Mouse (Mus musculus) neural tube, embryonic 11.5 days (tissue): Measurements from ENCODE around the gene Mical3. TPM values are rescaled to one million over a fixed set of nuclear protein-coding genes. Genes with fewer than 3 reads are reported as not detected.

Experiments
- ATAC-seq: fragments of 200-750 bp; cut with Nextera tagmentation; 2 replicates; pipeline ENCODE4 v1.8.0; 2017; ENCODE audit warnings: moderate number of reproducible peaks, mild to moderate bottlenecking, moderate TSS enrichment, moderate library complexity; ENCODE audit not compliant: insufficient read depth, low FRiP score, low TSS enrichment
- DNase-seq: peaks from one replicate; pipeline ENCODE4 v3.0.0-alpha.2; 2015; ENCODE audit warnings: low spot score
- H3K27ac ChIP-seq: fragments of 300-500 bp; sonication (generic); 2 replicates; pipeline ENCODE4 v1.5.1; 2014; ENCODE audit warnings: low read depth, mild to moderate bottlenecking, low read length
- H3K27me3 ChIP-seq: fragments of 300-500 bp; sonication (generic); 2 replicates; pipeline ENCODE4 v1.6.1; 2014; ENCODE audit warnings: mild to moderate bottlenecking, low read length, mixed read lengths; ENCODE audit not compliant: control insufficient read depth, insufficient read depth
- H3K36me3 ChIP-seq: fragments of 300-500 bp; sonication (generic); 2 replicates; pipeline ENCODE4 v1.6.1; 2014; ENCODE audit warnings: mild to moderate bottlenecking, low read length, moderate library complexity, mixed read lengths; ENCODE audit not compliant: control insufficient read depth, insufficient read depth
- H3K4me1 ChIP-seq: fragments of 300-500 bp; sonication (generic); 2 replicates; pipeline ENCODE4 v1.6.1; 2014; ENCODE audit warnings: low read length, mixed read lengths; ENCODE audit not compliant: control insufficient read depth, insufficient read depth
- H3K4me2 ChIP-seq: fragments of 300-500 bp; sonication (generic); 2 replicates; pipeline ENCODE4 v1.6.1; 2014; ENCODE audit warnings: low read depth, mild to moderate bottlenecking, moderate library complexity
- H3K4me3 ChIP-seq: fragments of 300-500 bp; sonication (generic); 2 replicates; pipeline ENCODE4 v1.5.1; 2014; ENCODE audit warnings: low read depth, low read length
- H3K9ac ChIP-seq: fragments of 300-500 bp; sonication (generic); 2 replicates; pipeline ENCODE4 v1.6.1; 2014; ENCODE audit warnings: mild to moderate bottlenecking, low read length
- H3K9me3 ChIP-seq: fragments of 300-500 bp; sonication (generic); 2 replicates; pipeline ENCODE4 v1.6.1; 2016; ENCODE audit warnings: low read length; ENCODE audit not compliant: control insufficient read depth
- WGBS: fragments of 180-500 bp; shearing (Covaris S2); extraction: QIAGEN DNeasy Blood & Tissue Kit; methylation state at CpG from one replicate; pipeline ENCODE4 v1.1.7; 2014; 5-methylcytosine and 5-hydroxymethylcytosine counted together
- polyA plus RNA-seq: library from polyadenylated mRNA; unstranded; fragments of >200 nt; fragmentation: Nextera tagmentation; extraction: Ambion mirVana; gene quantifications from 2 replicates; pipeline ENCODE4 v1.2.1, GENCODE M21; 2014

Mical3 gene
- polyA plus RNA-seq, 1 experiment from 2014 or later: 18.4 TPM

- Histone ChIP-seq H3K36me3 (no peaks in the 10 kb centered on the region), H3K4me1 (no peaks in the 10 kb centered on the region), H3K9me3 (no peaks in the 10 kb centered on the region), H3K27me3 (no peaks in the 10 kb centered on the region), H3K4me3 (no peak overlapping the region), H3K4me2 (no peak overlapping the region), H3K27ac (no peak overlapping the region), H3K9ac (no peak overlapping the region)
- ATAC-seq (no peak), DNase-seq (no peak)
- WGBS: 95% methylated on average over 1 of the region's 1 CpGs
Observed at GRCm38 (mm10) chr6:121075763-121076162, 55.0 kb downstream of the Mical3 start.

- H3K27ac ChIP-seq: no peak overlapping the region
- no peaks in the 10 kb centered on the region for H3K4me1 ChIP-seq
- no peak for ATAC-seq
- WGBS: 83% methylated on average over 7 of the region's 7 CpGs
- no peak overlapping the region for H3K4me2 ChIP-seq
- H3K4me3 ChIP-seq: no peak overlapping the region
- H3K9me3 ChIP-seq: no peaks in the 10 kb centered on the region
- no peak overlapping the region for H3K9ac ChIP-seq
- no peaks in the 10 kb centered on the region for H3K27me3 ChIP-seq
- H3K36me3 ChIP-seq: no peaks in the 10 kb centered on the region
- DNase-seq: no peak
Observed at GRCm38 (mm10) chr6:121073312-121073711, 57.5 kb downstream of the Mical3 start.

- Histone ChIP-seq H3K27ac (no peak overlapping the region), H3K27me3 (no peaks in the 10 kb centered on the region), H3K4me3 (no peak overlapping the region), H3K4me2 (no peak overlapping the region), H3K9ac (no peak overlapping the region), H3K4me1 (no peaks in the 10 kb centered on the region), H3K36me3 (no peaks in the 10 kb centered on the region), H3K9me3 (no peaks in the 10 kb centered on the region)
- 72% methylated on average over 2 of the region's 2 CpGs for WGBS
- ATAC-seq (no peak), DNase-seq (no peak)
Observed at GRCm38 (mm10) chr6:121072615-121073014, 58.2 kb downstream of the Mical3 start.

GRCm38 (mm10) chr6:121070584-121071230, 60.1 kb downstream of the Mical3 start:
- WGBS: 87% methylated on average over 9 of the region's 9 CpGs
- Histone ChIP-seq H3K27me3 (no peaks in the 10 kb centered on the region), H3K4me3 (no peak overlapping the region), H3K9me3 (no peaks in the 10 kb centered on the region), H3K4me2 (no peak overlapping the region), H3K27ac (no peak overlapping the region), H3K36me3 (no peaks in the 10 kb centered on the region), H3K4me1 (peaks cover 5% of the 10 kb centered on the region; the same call in 1 of the 2 replicates), H3K9ac (no peak overlapping the region)
- no peak for ATAC-seq
- DNase-seq: no peak

- Histone ChIP-seq H3K9me3 (no peaks in the 10 kb centered on the region), H3K36me3 (no peaks in the 10 kb centered on the region), H3K27ac (no peak overlapping the region), H3K27me3 (no peaks in the 10 kb centered on the region), H3K4me2 (no peak overlapping the region), H3K4me1 (peaks cover 5% of the 10 kb centered on the region; the same call in 1 of the 2 replicates), H3K4me3 (no peak overlapping the region), H3K9ac (no peak overlapping the region)
- DNase-seq (no peak), ATAC-seq (no peak)
- 84% methylated on average over 8 of the region's 8 CpGs for WGBS
Observed at GRCm38 (mm10) chr6:121069156-121069555, 61.6 kb downstream of the Mical3 start.

GRCm38 (mm10) chr6:121068087-121068464, 62.7 kb downstream of the Mical3 start:
- no peaks in the 10 kb centered on the region for H3K27me3 ChIP-seq
- H3K9ac ChIP-seq: no peak overlapping the region
- no peaks in the 10 kb centered on the region for H3K9me3 ChIP-seq
- WGBS: 90% methylated on average over 7 of the region's 7 CpGs
- H3K4me3 ChIP-seq: no peak overlapping the region
- H3K4me2 ChIP-seq: no peak overlapping the region
- H3K27ac ChIP-seq: no peak overlapping the region
- peaks cover 5% of the 10 kb centered on the region; the same call in 1 of the 2 replicates for H3K4me1 ChIP-seq
- H3K36me3 ChIP-seq: no peaks in the 10 kb centered on the region
- no peak for ATAC-seq
- no peak for DNase-seq

- peaks cover 5% of the 10 kb centered on the region; the same call in 1 of the 2 replicates for H3K4me1 ChIP-seq
- DNase-seq (no peak), ATAC-seq (no peak)
- no peaks in the 10 kb centered on the region for H3K27me3 ChIP-seq
- no peaks in the 10 kb centered on the region for H3K36me3 ChIP-seq
- H3K27ac ChIP-seq: no peak overlapping the region
- H3K9me3 ChIP-seq: no peaks in the 10 kb centered on the region
- no peak overlapping the region for H3K9ac ChIP-seq
- 60% methylated on average over 11 of the region's 11 CpGs for WGBS
- H3K4me3 ChIP-seq: no peak overlapping the region
- H3K4me2 ChIP-seq: no peak overlapping the region
Observed at GRCm38 (mm10) chr6:121067426-121068086, 63.2 kb downstream of the Mical3 start.

- Histone ChIP-seq H3K9ac (no peak overlapping the region), H3K27me3 (no peaks in the 10 kb centered on the region), H3K4me1 (peaks cover 5% of the 10 kb centered on the region; the same call in 1 of the 2 replicates), H3K36me3 (no peaks in the 10 kb centered on the region), H3K4me3 (no peak overlapping the region), H3K4me2 (no peak overlapping the region), H3K9me3 (no peaks in the 10 kb centered on the region), H3K27ac (no peak overlapping the region)
- 47% methylated on average over 6 of the region's 6 CpGs for WGBS
- ATAC-seq: no peak
- no peak for DNase-seq
Observed at GRCm38 (mm10) chr6:121066761-121067160, 64.0 kb downstream of the Mical3 start.
